Mouse (Mus musculus): Measurements from ENCODE around the gene Mrpl4.
A peak's percentile ranks its signal among the peaks of the same experiment; 100 is the strongest.
"Not testable (repeated sequence)": the region's sequence is repeated elsewhere in the genome, so short reads cannot be mapped to it uniquely, and the experiment has no call there.

Gene Mrpl4

DNA sequence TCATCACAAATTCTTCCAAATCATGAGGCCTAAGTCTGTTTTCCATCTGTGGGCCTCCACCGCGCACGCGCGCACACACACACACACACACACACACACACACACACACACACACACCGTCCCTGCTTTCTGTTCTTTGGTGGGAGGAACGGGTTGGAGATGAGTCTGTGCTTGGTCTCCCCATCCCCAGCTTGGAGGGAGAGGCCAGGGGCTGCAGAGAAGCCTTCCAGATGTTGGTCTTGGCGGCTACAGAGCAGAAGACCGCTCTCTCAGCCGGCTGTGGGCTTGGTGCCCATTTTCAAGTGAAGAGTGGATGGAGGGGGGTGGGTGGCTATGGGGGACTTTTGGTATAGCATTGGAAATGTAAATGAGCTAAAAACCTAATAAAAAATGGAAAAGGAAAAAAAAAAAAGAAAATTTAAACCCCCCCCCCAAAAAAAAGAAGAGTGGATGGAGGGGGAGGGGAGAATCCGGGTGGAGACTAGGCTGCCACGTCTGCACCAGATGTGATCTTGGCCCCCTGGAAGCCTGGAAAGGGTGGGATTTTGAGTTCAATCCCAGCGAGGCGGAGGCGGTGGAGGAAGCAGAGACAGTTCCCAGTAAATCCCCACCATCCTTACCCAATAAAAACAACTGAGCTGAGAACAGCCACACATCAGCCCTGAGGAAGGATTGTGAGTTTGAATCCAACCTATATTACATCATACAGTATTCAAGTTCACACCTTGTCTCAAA lies 15.4 kb upstream of the Mrpl4 start:
- DNase-seq (ENCODE audit: low read depth, low spot score): no peak

DNA sequence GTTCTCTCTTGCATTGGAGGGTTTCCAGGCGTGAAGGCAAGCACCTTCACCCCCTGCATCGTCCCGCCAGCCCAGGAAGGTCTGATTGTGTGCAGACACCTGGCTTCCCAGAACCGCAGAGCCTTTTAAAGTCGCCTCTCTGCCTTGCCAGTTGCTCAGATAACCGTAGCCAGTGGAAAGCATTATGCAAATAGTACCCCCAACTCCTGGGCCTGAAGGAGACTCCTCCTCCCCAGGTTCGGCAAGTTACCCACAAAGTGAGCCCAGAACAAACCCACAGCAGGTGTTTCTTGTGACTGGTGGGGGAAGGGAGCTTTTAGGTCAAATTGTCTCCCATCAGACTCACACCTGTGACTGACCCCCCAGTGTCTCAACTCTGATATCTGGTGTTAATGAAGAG lies 14.6 kb upstream of the Mrpl4 start:
- no peak for DNase-seq (ENCODE audit: low read depth, low spot score)

DNA sequence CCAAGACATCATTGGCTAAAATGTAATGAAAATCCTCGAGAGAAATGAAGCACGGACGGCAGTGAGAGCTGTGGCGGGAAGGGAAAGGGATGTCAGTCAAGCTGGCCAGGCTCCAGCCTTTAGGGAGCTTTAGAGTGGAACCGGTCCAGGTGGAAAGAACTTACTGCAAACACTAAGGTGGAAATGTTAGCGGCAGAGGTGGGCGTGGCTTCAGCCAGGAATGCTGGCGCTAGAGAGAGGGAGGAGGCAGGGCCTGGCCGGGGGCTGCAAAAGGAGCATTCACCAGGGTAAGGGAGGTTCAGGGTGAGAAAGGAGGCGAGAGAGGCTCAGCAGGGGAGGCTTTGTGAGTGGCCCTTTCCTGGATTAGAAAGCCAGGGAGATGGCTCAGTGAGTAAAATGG lies 11.7 kb upstream of the Mrpl4 start:
- DNase-seq (ENCODE audit: low read depth, low spot score): peak; percentile 36

DNA sequence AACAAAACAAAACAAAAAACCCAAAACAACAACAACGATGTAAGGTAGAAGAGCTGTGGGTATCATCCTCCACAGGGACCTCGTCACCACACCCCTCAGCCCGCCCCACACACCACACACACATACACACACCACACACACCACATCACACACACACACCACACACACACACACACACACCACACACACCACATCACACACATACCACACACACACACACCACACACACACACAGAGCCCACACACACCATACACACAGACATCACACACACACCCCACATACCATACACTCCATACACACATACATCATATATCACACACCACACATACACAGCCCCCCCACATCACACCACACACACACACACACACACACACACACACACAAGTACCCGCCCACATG lies 11.0 kb upstream of the Mrpl4 start:
- no peak for DNase-seq (ENCODE audit: low read depth, low spot score)

DNA sequence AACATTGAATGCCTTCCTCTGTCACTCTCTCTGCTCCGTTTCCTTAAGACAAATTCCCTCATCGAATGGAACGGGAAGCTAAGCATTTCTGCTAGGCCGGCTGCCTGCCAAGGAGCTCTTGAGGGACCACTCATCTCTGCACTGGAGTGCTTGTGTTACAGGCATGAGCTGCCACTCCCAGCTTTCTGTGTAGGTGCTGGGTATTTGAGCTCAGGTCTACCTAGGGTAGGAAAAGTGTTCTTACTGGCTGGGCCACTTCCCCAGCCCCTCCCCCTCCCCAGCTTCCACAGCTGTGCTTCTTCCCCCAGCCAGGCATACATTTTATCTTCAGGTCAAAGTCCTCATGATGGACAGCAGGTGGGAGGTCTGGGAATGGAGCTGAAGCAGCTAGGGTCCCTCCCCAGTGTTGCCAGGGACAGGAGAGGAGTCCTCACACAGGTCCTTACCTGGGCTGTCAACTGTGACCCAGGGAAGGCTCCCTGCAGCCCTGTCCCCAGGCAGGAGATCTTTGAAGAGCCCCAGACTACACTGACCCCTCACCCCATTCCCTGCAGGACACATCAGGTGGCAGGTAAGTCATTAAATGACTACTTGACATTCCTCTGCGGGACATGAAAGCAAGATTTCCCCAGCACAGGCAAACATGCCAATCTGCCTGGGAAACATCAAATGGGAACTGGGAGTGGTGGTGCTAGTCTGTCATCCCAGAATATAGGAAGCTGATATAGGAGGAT lies 9.2 kb upstream of the Mrpl4 start:
- DNase-seq (ENCODE audit: low read depth, low spot score): no peak

DNA sequence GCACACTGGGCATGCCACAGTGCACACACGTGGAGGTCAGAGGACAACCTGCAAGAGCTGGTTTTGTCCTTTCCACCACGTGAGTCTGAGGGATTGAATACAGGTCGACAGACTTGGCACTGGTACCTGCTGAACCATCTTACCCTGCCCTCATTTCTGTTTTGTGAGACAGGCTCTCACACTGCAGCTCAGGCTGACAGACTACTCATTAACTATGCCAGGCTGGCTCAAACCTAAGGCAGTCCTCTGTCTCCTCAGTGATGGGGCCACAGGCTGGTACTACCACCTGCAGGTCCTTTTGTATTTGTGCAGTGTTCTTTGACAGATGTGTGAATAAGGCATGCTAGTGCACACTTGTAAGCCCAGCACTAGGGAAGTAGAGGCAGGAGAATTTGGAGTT lies 7.5 kb upstream of the Mrpl4 start:
- no peak for DNase-seq (ENCODE audit: low read depth, low spot score)

DNA sequence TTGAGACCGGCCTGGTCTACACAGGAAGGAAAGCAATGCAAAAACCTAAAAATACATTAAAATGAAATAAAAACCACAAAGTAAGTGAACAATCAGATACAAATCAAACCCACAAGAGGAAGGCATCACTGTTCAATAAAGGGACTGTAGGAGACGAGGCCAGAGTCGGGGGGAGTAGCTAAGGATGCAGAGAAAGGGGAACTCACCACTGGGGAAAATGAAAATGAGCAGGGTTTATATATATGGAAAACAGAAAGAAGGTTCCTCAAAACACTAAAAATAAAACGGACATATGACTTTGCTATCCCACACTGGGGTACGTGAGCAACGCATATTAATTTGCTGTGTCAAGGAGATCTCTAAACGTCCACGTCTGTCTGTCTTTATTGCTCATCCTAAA lies 5.5 kb upstream of the Mrpl4 start:
- DNase-seq (ENCODE audit: low read depth, low spot score): no peak

DNA sequence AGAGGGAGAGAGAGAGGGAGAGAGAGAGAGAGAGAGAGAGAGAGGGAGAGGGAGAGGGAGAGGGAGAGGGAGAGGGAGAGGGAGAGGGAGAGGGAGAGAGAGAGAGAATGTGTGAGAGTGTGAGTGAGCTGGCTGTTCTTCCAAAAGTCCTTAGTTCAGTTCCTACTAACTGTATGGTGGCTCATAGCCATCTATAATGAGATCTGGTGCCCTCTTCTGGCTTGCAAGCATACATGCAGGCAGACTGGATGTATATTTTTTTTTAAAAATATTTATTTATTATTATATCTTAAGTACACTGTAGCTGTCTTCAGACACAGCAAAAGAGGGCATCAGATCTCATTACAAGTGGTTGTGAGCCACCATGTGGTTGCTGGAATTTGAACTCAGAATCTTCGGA lies 4.2 kb upstream of the Mrpl4 start:
- not testable (repeated sequence) for DNase-seq (ENCODE audit: low read depth, low spot score)

DNA sequence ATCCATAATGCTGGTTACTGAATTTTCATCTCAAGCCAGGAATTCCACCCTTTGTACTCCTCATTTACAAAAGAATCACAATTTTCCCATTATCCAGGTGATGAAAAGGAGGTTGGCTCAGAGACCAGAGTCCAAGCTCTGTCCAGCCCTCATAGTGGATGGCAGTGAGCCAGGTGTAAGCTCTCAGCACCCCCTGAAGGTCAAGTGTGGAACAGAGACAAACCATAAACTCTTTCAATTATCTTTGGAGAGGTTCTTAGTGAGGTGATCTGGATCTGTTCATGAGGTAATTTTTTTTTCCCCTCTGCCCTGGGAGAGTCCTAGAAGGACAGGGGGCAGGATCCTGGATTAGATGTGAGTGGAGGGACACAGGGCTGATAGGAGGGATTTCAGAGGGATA lies 1.7 kb upstream of the Mrpl4 start:
- no peak for DNase-seq (ENCODE audit: low read depth, low spot score)

DNA sequence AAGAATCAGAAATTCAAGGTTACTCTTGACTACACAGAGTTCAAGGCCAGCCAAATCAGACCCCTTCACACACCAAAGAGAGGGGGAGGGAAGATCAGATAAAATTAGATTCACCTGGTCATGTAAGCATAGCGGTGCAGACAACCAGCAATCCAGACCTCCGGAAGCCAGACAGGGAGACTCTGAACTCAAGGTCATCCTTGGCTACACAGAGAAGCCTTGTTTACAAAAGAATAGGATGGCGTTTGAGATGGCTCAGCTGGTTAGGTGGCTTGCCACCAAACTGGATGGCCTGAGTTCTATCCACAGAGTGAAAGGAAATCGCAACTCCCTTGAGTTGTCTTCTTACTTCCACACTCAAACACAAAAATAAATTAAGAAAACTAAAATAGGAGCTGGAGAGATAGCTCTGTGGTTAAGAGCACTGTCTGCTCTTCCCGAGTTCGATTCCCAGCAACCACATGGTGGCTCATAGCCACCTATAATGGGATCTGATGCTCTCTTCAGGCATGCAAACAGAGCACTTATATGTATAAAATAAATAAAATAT lies 812 bp upstream of the Mrpl4 start:
- DNase-seq (ENCODE audit: low read depth, low spot score): no peak

DNA sequence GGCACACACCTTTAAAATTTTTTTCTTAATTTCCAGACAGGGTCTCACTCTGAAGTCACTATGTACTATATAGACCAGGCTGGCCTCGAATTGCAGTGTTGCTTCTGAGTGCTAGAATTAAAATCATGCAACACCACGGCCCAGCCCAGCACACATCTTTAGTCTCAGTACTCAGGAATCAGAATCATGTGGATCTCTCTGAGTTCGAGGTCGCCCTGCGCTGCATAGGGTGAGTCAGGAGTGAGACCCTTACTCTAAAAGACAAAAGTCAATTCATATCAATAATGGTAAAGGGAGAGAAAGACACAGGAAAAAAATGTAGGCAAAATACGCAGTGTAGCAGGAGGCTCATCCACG lies 290 bp upstream of the Mrpl4 start:
- no peak for DNase-seq (ENCODE audit: low read depth, low spot score)

DNA sequence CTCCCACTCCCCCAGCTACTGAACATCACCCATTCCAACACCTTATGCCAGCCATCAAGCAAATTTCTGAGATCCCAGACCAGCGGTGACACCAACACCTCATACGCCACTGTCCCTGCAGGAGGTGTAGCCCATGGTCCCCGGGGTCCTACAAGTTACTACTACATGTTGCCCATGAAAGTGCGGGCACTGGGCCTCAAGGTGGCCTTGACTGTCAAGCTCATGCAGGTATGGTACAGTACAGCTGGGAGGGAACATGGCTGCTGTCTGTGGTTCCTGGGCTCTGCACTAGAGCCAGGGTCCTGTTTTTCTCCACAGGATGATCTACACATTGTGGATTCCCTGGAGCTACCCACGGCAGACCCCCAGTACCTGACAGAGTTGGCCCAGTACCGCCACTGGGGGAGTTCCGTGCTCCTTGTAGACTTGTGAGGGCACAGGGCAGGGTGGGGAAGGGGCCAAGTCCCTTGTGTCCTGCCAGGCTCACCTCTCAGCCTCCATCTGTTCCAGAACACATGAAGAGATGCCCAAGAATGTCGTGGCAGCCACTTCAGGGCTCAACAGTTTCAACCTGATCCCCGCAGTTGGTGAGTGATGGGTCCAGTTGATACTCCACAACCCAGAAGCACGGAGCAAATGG lies 4.9 kb downstream of the Mrpl4 start:
- DNase-seq (ENCODE audit: low read depth, low spot score): no peak

DNA sequence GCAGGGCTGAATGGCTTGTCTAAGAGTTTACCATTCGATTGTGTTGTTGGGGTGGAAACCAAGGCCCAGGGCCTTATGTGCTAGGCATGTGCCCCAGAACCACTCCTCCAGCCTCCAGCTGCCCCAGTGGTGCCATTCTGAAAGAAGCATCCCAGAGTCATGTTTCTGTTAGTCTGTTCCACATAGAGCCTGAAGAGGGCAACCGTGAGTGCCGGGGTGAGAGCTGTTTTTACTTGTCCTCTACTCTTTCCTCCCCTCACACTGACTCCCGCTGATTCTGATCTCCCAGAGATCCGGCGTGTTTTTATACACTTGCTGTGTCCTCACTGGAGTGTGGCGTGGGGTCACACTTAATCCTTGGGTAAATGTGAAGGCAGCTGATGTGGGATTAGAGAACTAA lies 5.5 kb downstream of the Mrpl4 start:
- DNase-seq (ENCODE audit: low read depth, low spot score): no peak

DNA sequence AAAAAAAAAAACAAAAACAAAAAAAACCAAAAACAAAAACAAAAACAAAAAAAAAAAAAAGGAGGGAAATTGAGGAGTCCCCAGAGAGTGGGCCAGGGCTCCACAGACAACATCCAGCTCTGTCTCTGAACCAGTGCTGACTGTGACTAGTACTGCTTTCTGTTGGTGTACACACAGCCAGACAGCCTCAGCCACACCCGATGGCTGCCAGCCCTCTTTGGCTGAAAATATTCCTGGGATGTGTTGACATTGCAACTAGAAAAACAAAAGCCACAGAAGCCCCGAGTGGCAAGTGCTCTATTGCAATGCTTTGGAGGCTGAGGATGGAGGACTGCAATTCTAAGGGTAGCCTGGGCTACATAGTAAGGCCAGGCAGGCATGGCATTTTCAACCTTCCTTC lies 7.8 kb downstream of the Mrpl4 start:
- no peak for DNase-seq (ENCODE audit: low read depth, low spot score)

DNA sequence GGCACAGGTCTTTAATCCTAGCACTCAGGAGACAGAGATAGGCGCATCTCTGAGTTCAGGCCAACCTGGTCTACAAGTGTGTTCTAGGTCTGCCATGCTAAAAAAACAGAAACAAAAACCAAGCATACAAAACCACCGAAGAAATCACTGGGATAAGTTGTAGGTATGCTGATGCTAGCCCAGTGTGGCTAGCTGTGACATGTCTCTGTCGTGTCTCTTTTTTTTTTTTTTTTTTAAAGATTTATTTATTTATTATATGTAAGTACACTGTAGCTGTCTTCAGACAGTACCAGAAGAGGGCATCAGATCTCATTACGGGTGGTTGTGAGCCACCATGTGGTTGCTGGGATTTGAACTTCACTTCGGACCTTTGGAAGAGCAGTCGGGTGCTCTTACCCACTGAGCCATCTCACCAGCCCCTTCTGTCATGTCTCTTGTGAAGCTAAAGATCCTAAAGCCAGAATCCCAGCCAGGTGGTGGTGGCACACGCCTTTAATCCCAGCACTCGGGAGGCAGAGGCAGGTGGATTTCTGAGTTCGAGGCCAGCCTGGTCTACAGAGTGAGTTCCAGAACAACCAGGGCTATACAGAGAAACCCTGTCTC lies 8.5 kb downstream of the Mrpl4 start:
- not testable (repeated sequence) for DNase-seq (ENCODE audit: low read depth, low spot score)

DNA sequence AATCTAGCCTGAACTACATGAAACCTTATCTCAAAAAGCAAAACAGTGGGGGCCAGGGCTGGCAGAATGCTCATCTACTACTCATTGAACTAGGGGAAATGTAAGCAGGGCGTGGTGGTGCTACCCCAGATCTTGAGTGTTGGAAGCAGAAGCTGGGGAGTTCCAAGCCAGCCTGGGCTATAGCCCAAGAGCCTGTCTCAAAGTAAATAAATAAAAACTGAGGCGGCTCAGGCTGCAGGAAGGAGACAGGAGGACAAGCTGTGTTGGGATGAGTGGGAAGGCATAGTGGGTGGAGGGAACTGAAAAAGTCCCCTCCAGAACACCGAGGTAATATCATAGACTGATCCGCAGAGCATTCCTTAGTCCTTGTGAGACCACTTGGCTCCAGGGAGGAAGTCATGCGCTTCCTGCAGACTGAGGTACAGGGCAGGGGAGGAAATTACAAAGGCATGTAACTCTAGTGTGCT lies 9.3 kb downstream of the Mrpl4 start:
- DNase-seq (ENCODE audit: low read depth, low spot score): no peak

DNA sequence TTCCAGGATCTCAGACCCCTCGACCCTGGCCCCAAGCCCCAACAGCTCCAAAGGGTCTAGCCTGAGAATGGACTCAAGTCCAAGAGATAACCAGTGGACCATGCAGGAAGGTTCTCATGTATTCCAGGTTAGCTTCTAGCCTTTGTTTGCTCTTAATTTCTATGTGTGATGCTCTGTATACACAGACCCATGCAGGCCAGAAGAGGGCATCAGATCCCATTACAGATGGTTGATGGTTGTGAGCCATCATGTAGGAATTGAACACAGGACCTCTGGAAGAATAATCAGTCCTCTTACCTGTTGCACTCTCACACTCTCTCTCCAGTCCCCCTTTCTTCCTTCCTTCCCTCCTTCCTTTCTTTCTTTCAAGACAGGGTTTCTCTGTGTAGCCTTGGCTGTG lies 9.8 kb downstream of the Mrpl4 start:
- DNase-seq (ENCODE audit: low read depth, low spot score): no peak

DNA sequence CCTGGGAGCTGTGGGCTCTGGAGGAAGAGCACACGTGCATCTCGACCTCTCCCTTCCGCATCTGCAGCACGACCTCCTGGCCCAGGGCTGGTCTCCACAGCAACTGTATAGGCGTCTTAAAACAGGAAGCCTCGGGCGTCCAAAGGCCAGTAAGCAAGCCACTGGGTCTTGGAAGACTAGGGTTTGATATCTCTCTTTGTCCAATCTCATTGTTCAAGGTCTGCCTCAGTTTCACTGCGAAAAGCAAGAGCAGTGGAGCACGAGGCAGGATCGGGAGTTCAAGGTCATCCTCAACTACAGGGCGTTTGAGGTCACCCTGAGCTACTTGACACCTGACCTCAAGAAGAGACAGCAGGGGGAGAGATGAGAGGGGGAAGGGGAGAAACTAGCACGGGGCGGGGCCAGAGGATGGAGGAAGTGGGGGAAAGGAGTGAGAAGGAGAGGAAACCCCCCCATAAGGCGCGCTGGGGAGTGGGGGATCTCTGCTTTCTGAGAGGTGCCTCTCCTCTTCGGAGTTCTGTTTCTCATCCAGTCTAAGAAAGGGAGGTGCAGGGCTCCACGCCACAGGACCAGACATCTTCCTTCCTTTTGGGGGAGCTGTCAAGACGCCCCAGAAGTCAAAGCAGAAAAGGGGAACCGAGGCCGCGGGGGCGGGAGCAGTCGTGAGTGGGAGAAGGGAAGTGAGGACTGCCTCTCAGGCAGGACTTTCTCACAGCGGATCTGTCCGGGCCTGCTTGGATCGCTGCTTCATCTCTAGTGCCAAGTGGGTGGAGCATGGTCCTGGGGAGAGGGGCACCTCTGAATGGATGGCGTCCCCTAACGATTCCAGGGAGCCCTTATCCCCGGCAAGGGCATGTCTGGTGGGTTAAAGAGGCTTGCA lies 12.4 kb downstream of the Mrpl4 start:
- DNase-seq (ENCODE audit: low read depth, low spot score): no peak

DNA sequence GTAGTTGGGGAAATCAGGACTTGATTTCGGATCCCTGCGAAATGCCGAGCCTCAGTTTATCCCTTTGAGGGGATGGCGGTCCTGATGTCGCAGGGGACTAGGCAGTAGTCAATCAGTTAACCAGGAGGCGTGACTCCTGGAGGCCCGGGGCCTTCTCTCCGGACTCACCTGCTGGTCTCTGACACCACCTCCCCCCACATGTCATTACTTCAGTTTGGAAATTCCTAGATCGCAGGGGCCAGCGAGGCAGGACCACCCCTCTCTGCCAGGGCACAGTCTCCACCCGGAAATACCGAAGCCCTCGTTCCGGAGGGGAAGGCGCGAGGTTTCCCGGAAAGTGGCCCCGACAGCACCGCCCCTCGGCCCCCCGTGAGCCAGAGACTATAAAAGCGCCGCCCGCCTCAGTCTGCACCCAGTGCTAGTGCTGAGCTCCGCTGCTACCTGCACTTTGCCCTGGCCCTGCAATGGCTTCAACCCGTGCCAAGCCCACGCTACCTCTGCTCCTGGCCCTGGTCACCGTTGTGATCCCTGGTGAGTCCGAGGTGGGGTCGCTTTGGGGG lies 13.1 kb downstream of the Mrpl4 start, which contains the start of gene Icam1:
Gene Icam1 (plus strand): TSS at position 415 of the 560 bp plus-strand sequence.
- DNase-seq (ENCODE audit: low read depth, low spot score): no peak

DNA sequence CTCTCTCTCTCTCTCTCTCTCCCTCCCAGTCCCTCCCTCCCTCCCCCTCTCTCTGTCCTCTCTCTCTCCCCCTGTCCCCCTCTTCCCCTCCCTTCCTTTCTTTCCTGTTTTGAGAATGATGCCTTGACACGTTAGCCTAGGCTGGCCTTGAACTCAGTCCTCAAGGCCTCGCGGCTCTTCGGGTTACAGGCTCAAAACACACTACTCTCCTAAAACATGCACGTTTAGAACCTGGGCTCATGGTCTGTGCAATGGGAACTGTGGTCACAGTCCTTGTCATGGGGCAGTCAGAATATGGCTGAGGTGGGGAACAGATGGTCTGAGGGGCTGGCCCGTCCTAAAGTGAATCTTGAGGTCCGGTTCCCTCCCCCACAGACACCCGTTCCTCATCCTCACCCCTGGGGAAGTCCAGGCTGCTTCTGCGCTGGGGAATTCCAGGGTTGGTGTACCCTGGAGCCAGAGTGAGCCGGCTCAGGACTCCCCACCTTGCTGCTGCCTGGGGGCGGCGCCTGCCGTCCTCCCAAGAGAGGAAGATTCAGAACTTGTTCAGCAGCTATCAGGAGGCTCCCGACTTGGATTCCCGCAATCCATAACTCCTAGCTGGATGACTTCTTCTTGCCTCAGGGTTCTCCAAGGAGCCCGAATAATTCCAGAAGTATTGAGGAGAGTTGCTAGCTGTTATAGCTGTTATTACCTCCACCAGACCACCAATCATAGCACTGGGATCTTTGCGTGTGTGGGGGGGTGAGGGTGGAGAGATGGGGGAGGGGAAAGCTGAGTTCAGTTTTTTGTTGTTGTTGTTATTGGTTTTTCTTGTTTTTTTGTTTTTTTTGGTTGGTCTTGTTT lies 14.0 kb downstream of the Mrpl4 start:
- no peak for DNase-seq (ENCODE audit: low read depth, low spot score)
